Mouse (Mus musculus) inflammation-experienced regulatory T-cells, adult 6 months (primary cell): Measurements from ENCODE around the gene Hpcal4. TPM values are rescaled to one million over a fixed set of nuclear protein-coding genes. Genes with fewer than 3 reads are reported as not detected.

ENCODE experiments used
- polyA plus RNA-seq, 3 experiments: library from polyadenylated mRNA; unstranded; fragments of 100-300 nt; shearing (Covaris generic); gene quantifications; one replicate each; pipeline ENCODE4 v1.2.1; 2017

The Hpcal4 gene
- polyA plus RNA-seq, 3 experiments from 2014 or later, result not detected

Other genes starting within 250 kb of the Hpcal4 start
- 1 to 10 TPM in 2 of 3 experiments, under 1 TPM in 1; 0.68 to 1.5 (median 1.3) TPM for gene Mfsd2a, start 222.0 kb upstream of the Hpcal4 start, polyA plus RNA-seq
- gene Mycl, start 187.6 kb upstream of the Hpcal4 start, polyA plus RNA-seq, result not detected
- 10 to 100 TPM; 10.7 to 20.6 (median 19.9) TPM for gene Trit1, start 166.6 kb upstream of the Hpcal4 start, polyA plus RNA-seq
- gene Bmp8b, start 78.1 kb upstream of the Hpcal4 start, polyA plus RNA-seq, result not detected
- not detected for gene Oxct2b, start 67.0 kb upstream of the Hpcal4 start, polyA plus RNA-seq
- 100 to 1,000 TPM in 1 of 3 experiments, 10 to 100 TPM in 2; 68.9 to 105 (median 92.0) TPM for gene Ppie, start 43.3 kb upstream of the Hpcal4 start, polyA plus RNA-seq
- not detected for gene Nt5c1a, start 18.3 kb downstream of the Hpcal4 start, polyA plus RNA-seq
- gene Heyl, start 50.3 kb downstream of the Hpcal4 start, polyA plus RNA-seq, result under 1 TPM in 1 of 3 experiments, not detected in 2; 0.10 TPM
- gene Pabpc4, start 79.1 kb downstream of the Hpcal4 start, polyA plus RNA-seq, result 10 to 100 TPM; 13.5 to 18.7 (median 14.7) TPM
- not detected for gene Oxct2a, start 140.4 kb downstream of the Hpcal4 start, polyA plus RNA-seq
- gene Bmp8a, start 160.0 kb downstream of the Hpcal4 start, polyA plus RNA-seq, result not detected